Mouse (Mus musculus) heart, postnatal 4 days (tissue): ENCODE measurements around the gene Fam122a. TPM values are rescaled to one million over a fixed set of nuclear protein-coding genes. Genes with fewer than 3 reads are reported as not detected.

Source experiments
- DNase-seq: peaks from one replicate; pipeline ENCODE4 v3.0.0; 2021
- total RNA-seq, 2 experiments: library from RNA; stranded (reverse); gene quantifications; 2 replicates each; pipeline ENCODE4 v1.2.3; 2021

Fam122a gene
- total RNA-seq, 2 experiments from 2014 or later = 34.7 to 37.2 TPM

- DNase-seq = no peak
Observed at GRCm38 (mm10) chr19:24427258-24427657, 49.9 kb downstream of the Fam122a start.

DNA sequence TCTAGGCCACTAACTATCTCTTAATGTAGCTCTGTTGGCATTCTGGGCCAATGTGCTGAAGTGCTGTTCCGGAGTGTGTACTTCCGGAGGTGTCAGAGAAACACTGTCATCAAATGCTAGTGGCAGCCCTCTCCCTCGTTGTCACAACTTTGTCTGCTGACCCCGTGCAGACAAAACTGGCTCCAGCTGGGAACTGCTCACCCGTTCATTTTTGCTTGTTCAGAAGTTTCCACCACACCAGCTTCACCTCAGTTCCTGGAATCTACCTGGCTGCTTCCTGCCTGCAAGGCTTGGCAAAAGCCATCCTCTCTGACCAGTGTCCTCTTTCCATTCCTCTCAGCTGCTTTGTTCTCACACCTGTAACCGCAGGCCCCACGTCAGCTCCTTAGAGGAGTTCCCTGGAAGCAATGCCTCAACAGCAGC lies 50.4 kb downstream of the Fam122a start:
- peak; percentile 37 for DNase-seq

Other genes with a start within 250 kb of the Fam122a start
- gene Fxn, start 196.8 kb downstream of the Fam122a start, total RNA-seq = 10 to 100 TPM; 39.3 to 41.2 TPM
- 10 to 100 TPM; 29.9 to 31.2 TPM for gene Pip5k1b, start 78.5 kb upstream of the Fam122a start, total RNA-seq
- gene Tmem252, start 196.7 kb upstream of the Fam122a start, total RNA-seq = under 1 TPM; 0.14 to 0.20 TPM